Mouse (Mus musculus) kidney, postnatal 14 days (tissue): ENCODE data around the gene Gm20696.
A peak's percentile ranks its signal among the peaks of the same experiment; 100 is the strongest.

Experiments used
- DNase-seq: peaks from one replicate; pipeline ENCODE4 v3.0.0; 2022; ENCODE audit warnings: mixed read lengths

Gm20696 gene

DNA sequence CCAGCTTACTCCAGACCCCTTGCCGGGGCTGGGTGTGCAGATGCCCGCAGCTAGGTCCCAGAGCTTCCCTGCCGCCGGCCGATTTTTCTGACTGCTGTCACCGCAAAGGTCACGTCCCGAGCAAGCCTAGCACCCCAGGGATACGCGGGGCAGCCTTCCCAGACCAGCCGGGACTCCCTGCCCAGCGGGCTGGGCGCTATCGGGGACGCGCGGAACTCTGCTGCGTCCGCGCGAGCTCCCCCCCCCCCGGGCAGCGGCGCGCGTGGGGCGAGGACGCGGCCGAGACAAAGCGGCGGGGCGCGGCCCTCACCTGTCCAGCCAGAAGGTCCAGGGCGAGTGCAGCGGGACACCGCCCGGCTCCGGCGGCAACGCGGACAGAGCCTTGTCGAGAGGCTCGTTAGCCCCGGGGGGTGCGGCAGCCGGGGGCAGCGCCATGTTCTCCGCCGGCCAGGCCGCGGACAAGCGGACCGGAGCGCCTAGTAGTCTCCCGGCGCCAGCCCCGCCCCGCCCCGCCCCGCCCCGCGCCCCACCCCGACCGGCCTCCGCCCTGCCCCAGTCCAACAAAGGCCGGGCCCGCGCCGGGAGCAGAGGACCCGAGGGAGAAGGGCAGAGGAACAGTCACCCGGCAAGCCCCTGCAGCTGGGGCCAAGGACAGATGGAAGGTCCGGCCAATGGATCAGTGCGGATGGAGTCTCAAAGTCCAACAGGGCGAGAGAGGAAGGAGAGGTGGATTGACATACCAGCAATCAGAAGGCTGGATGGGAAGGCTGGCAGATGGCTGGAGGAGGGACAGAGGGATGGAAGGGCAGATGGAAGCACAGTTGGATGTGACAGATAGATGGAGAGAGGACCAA is at the start of gene Gm20696, which contains the start of gene Eif4e3:
Gene Gm20696, minus strand, starts transcription at position 480 of the 854 bp plus-strand sequence.
Gene Eif4e3, minus strand, starts transcription at position 454 of the 854 bp plus-strand sequence.
- DNase-seq = peak; percentile 73

GRCm38 (mm10) chr6:99715913-99716312 is 49.3 kb upstream of the Gm20696 start:
- no peak for DNase-seq

DNA sequence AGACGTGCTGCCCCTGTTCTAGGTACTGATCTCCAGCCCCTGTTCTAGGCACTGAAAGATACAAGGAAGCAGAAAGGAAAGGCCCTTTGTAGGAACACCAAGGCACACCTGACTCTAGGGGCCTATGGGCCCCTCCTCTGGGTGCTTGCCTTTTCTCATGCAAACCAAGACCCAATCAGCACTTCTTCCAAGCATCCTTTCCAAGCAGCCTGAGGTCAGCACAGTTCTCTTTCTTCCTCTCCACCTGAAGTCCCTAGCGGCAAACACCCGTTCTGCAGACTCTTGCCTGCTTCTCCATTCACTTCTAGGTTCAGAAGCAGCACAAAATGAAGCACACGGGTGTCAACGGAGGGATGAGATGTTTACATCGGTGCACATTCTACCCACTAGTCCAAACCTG is 48.6 kb upstream of the Gm20696 start:
- DNase-seq = no peak

GRCm38 (mm10) chr6:99713256-99713655 is 46.7 kb upstream of the Gm20696 start:
- DNase-seq = no peak

DNA sequence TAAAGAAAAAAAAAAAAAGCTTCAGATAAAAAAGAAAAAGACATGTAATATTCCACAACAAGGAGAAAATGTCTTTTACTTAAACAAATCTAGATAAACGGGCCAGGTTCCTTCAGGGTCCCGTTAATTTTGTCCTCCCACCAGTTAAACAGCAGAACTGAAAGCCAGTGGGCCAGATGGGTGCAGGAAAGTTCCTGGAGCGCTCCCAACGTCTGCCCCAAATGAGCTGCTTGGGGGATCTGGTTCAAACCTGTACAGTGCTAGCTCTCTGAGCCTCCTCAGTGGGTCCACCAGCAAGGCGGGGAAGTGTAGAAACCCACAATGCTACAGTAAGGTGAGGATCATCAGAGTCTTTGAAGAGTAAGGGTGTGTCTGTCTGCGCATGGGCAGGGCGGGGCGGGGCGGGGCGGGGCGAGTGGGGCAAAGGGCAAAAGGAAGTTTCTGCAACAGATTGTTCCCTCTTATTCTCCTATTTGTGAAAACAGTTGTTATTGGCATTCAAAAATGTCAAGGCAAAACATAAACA is 45.0 kb upstream of the Gm20696 start:
- DNase-seq = no peak

GRCm38 (mm10) chr6:99700484-99700883 is 33.9 kb upstream of the Gm20696 start:
- peak; percentile 31 for DNase-seq

- peak; percentile 21 for DNase-seq
These were observed 26.6 kb upstream of the Gm20696 start for GRCm38 (mm10) chr6:99692916-99693841.

- DNase-seq = peak; percentile 24
These were observed 25.8 kb upstream of the Gm20696 start, which contains the start of gene Gpr27 for GRCm38 (mm10) chr6:99692206-99692915. Gene Gpr27, plus strand, starts transcription at chr6:99692679.

GRCm38 (mm10) chr6:99691666-99692205 is 25.1 kb upstream of the Gm20696 start:
- no peak for DNase-seq

DNA sequence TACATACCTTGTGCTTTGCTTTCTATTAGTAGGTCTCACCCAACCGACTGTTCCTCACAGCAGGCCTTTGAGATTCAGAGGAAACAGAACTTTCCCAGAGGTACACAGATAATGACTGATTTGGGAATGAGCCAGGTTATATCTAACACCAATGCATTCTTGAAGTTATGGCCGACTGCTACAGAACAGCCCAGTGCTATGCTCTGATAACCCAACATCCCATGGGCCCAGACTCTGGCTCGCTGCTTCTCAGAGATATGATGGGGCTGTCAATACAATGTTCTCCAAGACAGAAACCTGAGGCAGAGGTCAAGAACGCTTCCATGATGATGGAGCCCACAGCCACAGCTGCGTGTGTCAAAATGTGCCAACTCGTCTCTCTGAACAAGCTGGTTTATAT is 21.9 kb upstream of the Gm20696 start:
- DNase-seq = no peak

GRCm38 (mm10) chr6:99684899-99685298 is 18.3 kb upstream of the Gm20696 start:
- no peak for DNase-seq

- DNase-seq = no peak
These were observed 17.4 kb upstream of the Gm20696 start for GRCm38 (mm10) chr6:99683974-99684373.

DNA sequence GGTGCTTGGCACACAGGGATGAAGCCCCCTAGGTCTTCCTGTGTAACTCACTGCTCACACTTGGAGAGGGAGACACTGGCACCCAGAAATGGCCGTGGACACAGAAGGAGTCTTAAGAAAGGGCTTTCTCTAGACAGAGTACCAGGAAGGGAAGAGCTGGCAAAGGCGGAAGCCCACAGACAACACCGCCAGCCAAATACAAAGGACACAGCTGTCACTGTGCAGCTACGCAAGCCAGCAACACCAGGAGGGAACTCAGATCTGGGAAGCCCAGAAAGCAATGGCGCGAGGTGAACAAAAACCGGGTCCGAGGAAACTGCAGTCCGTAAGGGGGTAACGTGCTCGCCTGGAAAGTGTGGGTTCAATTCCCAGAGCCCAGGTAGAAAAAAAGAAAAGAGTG is 11.5 kb upstream of the Gm20696 start:
- no peak for DNase-seq

DNA sequence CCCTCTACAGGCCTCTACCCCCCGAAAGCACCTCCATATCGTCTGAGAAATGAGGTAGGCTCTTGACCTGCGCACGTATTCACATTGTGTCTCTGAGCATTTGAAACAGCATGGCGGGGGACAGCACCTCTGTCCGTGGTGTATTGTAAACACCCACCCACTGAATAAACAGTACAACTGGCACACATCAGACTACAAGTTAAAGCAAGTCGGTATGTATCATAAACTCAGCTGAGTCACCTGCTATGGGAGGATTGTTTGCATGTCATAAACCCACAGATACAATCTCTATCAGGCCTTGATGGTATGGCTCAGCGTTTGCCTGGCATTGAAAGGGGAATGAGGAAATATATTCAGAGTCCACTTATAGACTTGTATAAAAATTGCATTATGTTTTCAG is 10.7 kb upstream of the Gm20696 start:
- no peak for DNase-seq

DNA sequence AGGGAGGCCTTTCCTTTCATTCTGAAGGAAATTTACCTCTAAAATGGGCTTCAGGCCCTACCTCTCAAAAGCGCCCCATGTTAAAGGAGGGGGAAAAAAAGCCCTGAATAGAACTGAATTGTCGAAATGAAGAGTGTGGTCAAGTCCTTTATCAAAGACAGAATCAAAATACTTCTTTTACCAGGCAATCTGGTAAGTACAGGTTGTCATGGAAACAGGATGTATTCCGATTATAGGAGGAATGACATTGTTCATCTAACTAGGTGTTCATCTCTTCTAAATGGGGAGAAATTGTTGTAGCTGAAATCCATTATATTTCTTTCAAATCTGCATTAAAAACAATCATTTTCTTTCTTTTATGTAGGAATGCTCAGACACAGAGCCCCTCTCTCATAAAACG is 7.9 kb upstream of the Gm20696 start:
- DNase-seq = no peak

- no peak for DNase-seq
These were observed 5.2 kb upstream of the Gm20696 start for GRCm38 (mm10) chr6:99671768-99672167.

DNA sequence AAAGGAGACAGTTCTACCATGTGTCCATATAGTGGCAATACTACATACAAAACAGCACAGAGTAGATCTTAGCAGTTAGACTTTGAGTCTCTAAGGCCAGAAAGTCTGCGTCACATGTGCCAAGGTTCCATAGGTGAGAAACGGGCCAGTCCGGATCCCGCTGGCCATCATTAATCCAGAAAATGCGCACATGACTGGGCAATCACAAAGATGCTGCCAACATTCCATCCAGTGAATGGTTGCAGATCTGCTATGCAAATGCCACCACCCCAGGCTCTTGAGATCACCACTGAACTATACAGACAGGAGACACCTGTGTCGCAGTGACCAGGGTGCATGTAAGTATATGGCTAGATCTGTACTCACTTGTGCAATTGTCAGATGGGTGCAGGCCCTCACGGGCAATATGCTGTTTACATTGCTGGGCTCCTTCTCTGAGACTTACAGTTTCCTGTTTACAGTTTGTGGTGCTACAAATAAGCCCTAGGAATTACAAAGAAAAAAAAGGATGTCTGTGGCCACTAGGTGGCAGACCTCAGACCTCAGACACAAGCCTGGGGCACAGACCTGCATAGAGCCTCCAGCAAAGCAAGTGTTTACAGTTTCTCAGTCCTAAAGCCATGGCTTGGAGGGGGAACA is 4.0 kb upstream of the Gm20696 start:
- peak; percentile 70 for DNase-seq

DNA sequence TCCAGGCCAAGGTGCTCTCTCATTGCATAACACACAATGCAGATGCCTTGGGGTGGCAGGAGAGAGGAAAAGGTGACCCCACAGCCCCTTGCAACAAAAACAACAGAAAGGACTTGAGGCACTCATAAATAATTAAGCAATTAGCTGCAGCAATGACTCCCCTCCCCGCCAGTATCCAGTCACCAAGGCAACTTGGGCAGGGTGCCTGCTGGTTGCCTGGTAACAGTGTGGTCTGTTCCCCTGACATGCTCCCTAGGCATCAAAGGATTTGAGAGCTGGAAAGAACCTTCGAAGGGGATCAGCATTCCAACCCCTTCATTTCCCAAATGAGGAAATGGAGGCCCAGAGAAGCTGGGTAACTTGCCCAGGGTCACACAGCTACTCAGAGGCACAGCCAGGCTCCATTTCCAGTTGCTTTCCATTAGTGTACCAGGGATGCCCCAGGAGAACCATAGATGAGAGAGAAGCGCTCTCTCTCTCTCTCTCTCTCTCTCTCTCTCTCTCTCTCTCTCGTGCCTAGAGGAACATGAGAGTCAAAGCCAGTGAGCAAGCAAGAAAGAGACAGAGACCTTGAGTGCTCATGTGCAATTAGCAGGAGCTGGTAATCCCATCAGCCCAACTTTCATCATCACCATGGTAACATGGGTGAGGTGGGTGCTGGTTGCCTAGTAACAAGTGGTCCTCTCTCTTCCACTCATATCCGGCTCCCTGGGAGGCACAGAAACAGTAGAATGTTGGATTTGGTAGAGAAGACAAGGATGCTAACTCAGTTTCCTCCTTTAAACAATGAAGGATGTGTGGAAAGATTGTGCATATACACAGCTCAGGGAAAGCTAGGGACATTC is 3.1 kb upstream of the Gm20696 start:
- DNase-seq = peak; percentile 60

DNA sequence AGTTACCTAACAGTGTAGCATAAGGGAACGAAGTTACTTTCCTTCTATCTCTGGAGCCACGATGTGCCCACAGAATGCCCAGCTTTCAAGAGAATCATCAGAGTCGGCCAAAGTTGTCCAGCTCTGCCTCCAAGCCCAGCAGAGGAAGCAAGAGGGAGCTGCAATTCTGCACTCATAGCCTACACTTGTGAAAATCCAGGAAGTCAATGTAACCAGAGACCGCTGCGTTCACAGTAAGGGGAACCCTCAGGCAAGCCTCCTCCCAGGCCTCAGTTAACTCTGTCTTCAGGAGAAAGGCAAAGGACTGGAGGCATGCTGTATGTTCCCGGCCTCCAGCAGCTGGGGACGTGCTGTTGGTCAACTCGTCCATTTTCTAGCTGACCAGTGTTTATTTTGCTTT is 693 bp upstream of the Gm20696 start:
- DNase-seq = no peak

GRCm38 (mm10) chr6:99665457-99666317 is 910 bp downstream of the Gm20696 start:
- DNase-seq = peak; percentile 12
